Mouse (Mus musculus): ENCODE data around the gene Dok1.

- no peak; the same call in 1 of the 2 replicates for TF ChIP-seq CTCF (IDR thresholded peaks at IDR 0.05; ENCODE audit: borderline replicate concordance, control insufficient read depth, extremely low read depth, insufficient read depth, low read length, poor library complexity)
- no peak for TF ChIP-seq POLR2A (IDR thresholded peaks at IDR 0.05; ENCODE audit: control insufficient read depth, extremely low read depth, insufficient read depth, low read length, poor library complexity)
Observed at GRCm38 (mm10) chr6:83032769-83033191, 491 bp downstream of the Dok1 start.

Data from thymus, adult 2 months (tissue).